Mouse (Mus musculus) ES-Bruce4 (cell line): ENCODE data around the gene Olfr522. TPM values are rescaled to one million over a fixed set of nuclear protein-coding genes. Genes with fewer than 3 reads are reported as not detected.
A peak's percentile ranks its signal among the peaks of the same experiment; 100 is the strongest.

Experiments
- H3K27ac ChIP-seq: 2 replicates; pipeline ENCODE4 v1.5.1; 2012; ENCODE audit warnings: low read length, inconsistent platforms; ENCODE audit not compliant: insufficient read depth
- H3K27me3 ChIP-seq: 2 replicates; pipeline ENCODE4 v1.6.1; 2012; ENCODE audit warnings: mild to moderate bottlenecking, low read length, inconsistent platforms; ENCODE audit not compliant: control insufficient read depth, poor library complexity, insufficient read depth, severe bottlenecking
- H3K36me3 ChIP-seq: 2 replicates; pipeline ENCODE4 v1.6.1; 2012; ENCODE audit warnings: inconsistent platforms, mild to moderate bottlenecking, low read length, moderate library complexity; ENCODE audit not compliant: control insufficient read depth, poor library complexity, insufficient read depth, severe bottlenecking
- H3K4me1 ChIP-seq: one replicate; pipeline ENCODE4 v1.8.1; 2011; ENCODE audit warnings: low read length; ENCODE audit not compliant: control insufficient read depth, insufficient read depth
- H3K4me3 ChIP-seq: 2 replicates; pipeline ENCODE4 v1.5.1; 2011; ENCODE audit warnings: low read depth, mild to moderate bottlenecking, low read length
- H3K9ac ChIP-seq: 2 replicates; pipeline ENCODE4 v1.6.1; 2012; ENCODE audit warnings: low read depth, mild to moderate bottlenecking, inconsistent platforms; ENCODE audit not compliant: poor library complexity, severe bottlenecking
- H3K9me3 ChIP-seq: replicated peaks from 2 replicates; pipeline ENCODE4 v1.6.1; 2012; ENCODE audit warnings: mild to moderate bottlenecking, low read length, inconsistent platforms; ENCODE audit not compliant: control insufficient read depth, poor library complexity, insufficient read depth, severe bottlenecking
- CTCF ChIP-seq: IDR thresholded peaks from one replicate; pipeline ENCODE4 v1.8.1; 2011; ENCODE audit warnings: low read depth, low read length
- EP300 ChIP-seq: IDR thresholded peaks from 2 replicates; pipeline ENCODE4 v1.6.1; 2011; ENCODE audit warnings: low read depth, low read length; ENCODE audit not compliant: insufficient read depth
- POLR2A ChIP-seq: IDR thresholded peaks from one replicate; pipeline ENCODE4 v1.8.1; 2011; ENCODE audit warnings: low read length; ENCODE audit not compliant: insufficient read depth
- polyA plus RNA-seq: library from polyadenylated mRNA; stranded (reverse); fragments of >200 nt; gene quantifications from 2 replicates; pipeline ENCODE4 v1.2.4, GENCODE M21; 2011; ENCODE audit warnings: low read depth; ENCODE audit not compliant: missing spikeins, insufficient read depth, insufficient read length

The Olfr522 gene
- polyA plus RNA-seq, 1 experiment, result not detected

DNA sequence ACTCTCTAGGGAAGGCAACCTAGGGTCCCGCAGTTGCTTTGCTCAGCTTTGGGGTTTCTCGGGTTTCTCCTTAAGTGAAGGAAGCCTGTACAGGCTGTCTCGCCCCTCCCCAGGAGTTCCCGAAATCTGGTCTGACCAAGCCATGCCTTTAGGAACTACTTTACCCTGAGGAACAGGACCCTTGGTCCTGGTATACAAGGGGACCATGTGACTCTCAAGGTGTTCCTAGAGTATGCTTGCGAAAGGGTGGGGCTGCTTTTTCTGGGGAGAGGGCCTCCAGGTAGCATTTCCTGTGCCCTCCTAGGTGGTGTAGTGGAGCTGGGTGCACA, 38.6 kb downstream of the Olfr522 start:
- peak overlapping the region; percentile 37 for H3K27ac ChIP-seq
- peaks cover 7% of the 10 kb centered on the region for H3K4me1 ChIP-seq
- H3K4me3 ChIP-seq, result peak overlapping the region; percentile 90
- no peak for TF ChIP-seq POLR2A
- TF ChIP-seq CTCF, result no peak
- TF ChIP-seq EP300, result no peak
- H3K27me3 ChIP-seq, result no peaks in the 10 kb centered on the region
- H3K9ac ChIP-seq, result peak overlapping the region; percentile 88
- no peaks in the 10 kb centered on the region for H3K9me3 ChIP-seq
- peaks cover 10% of the 10 kb centered on the region for H3K36me3 ChIP-seq

DNA sequence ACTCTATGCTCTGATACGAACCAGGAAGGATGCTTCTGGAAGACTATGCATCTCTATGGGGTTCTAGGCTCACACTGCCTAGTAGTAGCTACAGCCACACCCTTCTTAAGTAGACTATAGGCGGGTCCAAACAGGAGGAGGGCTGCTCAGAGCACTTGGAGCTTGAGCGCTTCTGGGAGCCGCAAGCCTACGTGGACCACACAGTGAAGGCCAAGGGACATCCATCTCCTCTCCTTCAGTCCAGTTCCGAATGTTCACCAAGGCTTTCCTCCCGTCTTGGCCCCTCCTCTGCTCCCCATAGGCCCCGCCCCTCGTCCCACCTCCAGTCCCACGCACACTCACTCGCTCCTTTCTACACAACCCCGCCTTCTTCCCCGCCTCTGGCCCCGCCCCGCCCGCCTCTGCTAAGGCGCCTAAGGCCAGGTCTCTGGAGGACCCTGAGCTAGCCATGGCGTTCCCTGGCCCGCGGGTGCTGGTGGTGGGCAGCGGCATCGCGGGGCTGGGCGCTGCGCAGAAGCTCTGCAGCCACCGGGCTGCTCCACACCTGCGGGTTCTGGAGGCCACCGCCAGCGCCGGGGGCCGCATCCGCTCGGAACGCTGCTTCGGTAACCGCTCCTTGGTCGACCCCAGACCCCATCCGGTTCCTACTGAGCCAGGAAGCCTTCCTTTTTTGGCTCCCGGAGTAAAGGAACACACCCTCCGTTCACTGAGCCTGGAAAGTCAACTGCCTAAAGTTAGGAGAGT, 39.1 kb downstream of the Olfr522 start:
- Histone ChIP-seq H3K9me3 (no peaks in the 10 kb centered on the region), H3K36me3 (peaks cover 6% of the 10 kb centered on the region), H3K4me1 (peaks cover 7% of the 10 kb centered on the region), H3K27ac (peak overlapping the region; percentile 37), H3K4me3 (peak overlapping the region; percentile 90), H3K27me3 (no peaks in the 10 kb centered on the region), H3K9ac (peak overlapping the region; percentile 88)
- TF ChIP-seq EP300 (peak; percentile 36; the same call in 1 of the 2 replicates), CTCF (no peak), POLR2A (peak; percentile 82)

DNA sequence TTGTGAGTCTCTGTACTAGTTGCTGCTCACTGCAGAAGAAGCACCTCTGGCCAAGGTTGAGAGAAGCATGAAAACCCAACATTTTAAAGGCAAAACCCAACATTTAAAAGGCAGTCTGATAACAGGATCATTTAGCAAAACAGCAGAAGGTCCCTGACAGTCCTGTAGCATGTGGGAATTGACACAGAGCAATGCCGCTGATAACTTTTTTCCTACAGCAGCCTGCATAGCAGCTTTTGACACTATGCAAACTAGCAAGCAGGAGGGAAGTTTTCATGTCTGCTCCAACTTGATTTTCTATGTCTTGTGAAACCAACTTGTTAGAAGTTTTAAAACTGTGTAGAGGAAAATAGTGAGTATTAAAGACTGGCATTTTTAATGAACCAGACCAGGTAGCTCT, 40.2 kb downstream of the Olfr522 start:
- Histone ChIP-seq H3K27me3 (no peaks in the 10 kb centered on the region), H3K9me3 (no peaks in the 10 kb centered on the region), H3K4me1 (peaks cover 7% of the 10 kb centered on the region), H3K9ac (no peak overlapping the region), H3K4me3 (no peak overlapping the region), H3K27ac (no peak overlapping the region), H3K36me3 (peaks cover 3% of the 10 kb centered on the region; the same call in 1 of the 2 replicates)
- no peak for TF ChIP-seq EP300
- TF ChIP-seq POLR2A, result no peak
- TF ChIP-seq CTCF, result no peak

- Histone ChIP-seq H3K27ac (no peak overlapping the region), H3K4me1 (peaks cover 7% of the 10 kb centered on the region), H3K36me3 (no peaks in the 10 kb centered on the region), H3K4me3 (no peak overlapping the region), H3K9ac (no peak overlapping the region), H3K9me3 (no peaks in the 10 kb centered on the region), H3K27me3 (no peaks in the 10 kb centered on the region)
- no peak for TF ChIP-seq POLR2A
- no peak for TF ChIP-seq EP300
- no peak for TF ChIP-seq CTCF
Observed at GRCm38 (mm10) chr7:140122765-140123164, 41.8 kb downstream of the Olfr522 start.

DNA sequence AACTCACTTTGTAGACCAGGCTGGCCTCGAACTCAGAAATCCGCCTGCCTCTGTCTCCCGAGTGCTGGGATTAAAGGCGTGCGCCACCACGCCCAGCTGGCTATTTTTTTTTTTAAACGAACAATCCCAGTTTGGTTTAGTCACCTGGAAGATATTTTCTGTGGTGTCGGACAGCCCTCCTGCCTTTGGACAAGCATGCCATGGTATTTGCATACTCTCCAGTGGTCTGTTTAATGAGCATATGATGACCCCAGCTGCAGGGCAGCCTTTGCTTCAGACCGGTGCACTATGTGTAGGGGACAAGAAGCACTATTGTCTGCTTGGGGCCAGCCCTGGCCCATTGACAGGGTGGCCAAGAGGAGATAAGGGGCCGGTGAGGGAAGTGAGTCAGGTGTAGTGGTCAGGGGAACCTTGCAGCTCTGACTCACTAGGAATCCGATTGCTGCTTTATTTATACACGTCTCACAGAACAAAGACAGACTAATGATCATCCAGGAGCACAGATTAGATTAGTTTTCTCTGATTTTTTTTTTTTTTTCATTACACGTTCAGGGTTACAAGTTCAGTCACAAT, 43.1 kb downstream of the Olfr522 start:
- Histone ChIP-seq H3K9ac (no peak overlapping the region), H3K27me3 (no peaks in the 10 kb centered on the region), H3K4me1 (peaks cover 2% of the 10 kb centered on the region), H3K9me3 (no peaks in the 10 kb centered on the region), H3K36me3 (no peaks in the 10 kb centered on the region), H3K4me3 (no peak overlapping the region), H3K27ac (no peak overlapping the region)
- TF ChIP-seq EP300 (no peak), POLR2A (no peak), CTCF (no peak)

DNA sequence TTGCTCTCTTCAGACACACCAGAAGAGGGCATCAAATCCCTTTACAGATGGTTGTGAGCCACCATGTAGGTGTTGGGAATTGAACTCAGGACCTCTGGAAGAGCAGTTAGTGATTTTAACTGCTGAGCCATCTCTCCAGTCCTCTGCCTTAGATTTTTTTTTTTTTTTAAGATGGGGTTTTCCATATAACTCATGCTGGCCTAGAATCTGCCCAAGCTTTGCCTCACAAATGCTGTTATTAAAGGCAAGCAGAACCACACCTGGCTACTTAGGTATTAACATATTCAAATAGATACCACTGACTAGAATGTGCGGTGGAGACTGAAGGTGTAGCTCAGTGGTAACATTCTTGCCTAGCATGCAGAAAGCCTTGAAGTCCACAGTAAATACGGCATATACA, 44.1 kb downstream of the Olfr522 start:
- H3K4me3 ChIP-seq, result no peak overlapping the region
- H3K36me3 ChIP-seq, result no peaks in the 10 kb centered on the region
- no peak overlapping the region for H3K9ac ChIP-seq
- H3K27ac ChIP-seq, result no peak overlapping the region
- H3K4me1 ChIP-seq, result peaks cover 2% of the 10 kb centered on the region
- TF ChIP-seq POLR2A, result no peak
- no peak for TF ChIP-seq CTCF
- TF ChIP-seq EP300, result no peak
- no peaks in the 10 kb centered on the region for H3K9me3 ChIP-seq
- H3K27me3 ChIP-seq, result no peaks in the 10 kb centered on the region
